Mouse (Mus musculus): Measurements from ENCODE around the gene Tmem8b. TPM values are rescaled to one million over a fixed set of nuclear protein-coding genes. Genes with fewer than 3 reads are reported as not detected.

The Tmem8b gene
- total RNA-seq, 1 experiment from 2014 or later: 0.19 TPM

GRCm38 (mm10) chr4:43738989-43739674, 70.4 kb downstream of the Tmem8b start:
- no peak for ATAC-seq (replicated peaks; ENCODE audit: insufficient number of reproducible peaks, low FRiP score, low TSS enrichment, poor library complexity, severe bottlenecking)

GRCm38 (mm10) chr4:43741526-43741925, 72.8 kb downstream of the Tmem8b start:
- ATAC-seq (replicated peaks; ENCODE audit: insufficient number of reproducible peaks, low FRiP score, low TSS enrichment, poor library complexity, severe bottlenecking): no peak

Other genes with a start within 250 kb of the Tmem8b start
- gene Fam166b, start 239.8 kb upstream of the Tmem8b start, total RNA-seq (2017): 1.1 to 2.8 TPM in 2 of 3 replicates, not detected in the other
- 12.8 to 21.7 TPM (median 12.9 TPM) in 3 replicates for gene Tesk1, start 227.0 kb upstream of the Tmem8b start, total RNA-seq (2017)
- gene Cd72, start 214.3 kb upstream of the Tmem8b start, total RNA-seq (2017): 76.6 to 146 TPM (median 108 TPM) in 3 replicates
- gene Sit1, start 185.2 kb upstream of the Tmem8b start, total RNA-seq (2017): 0.49 to 5.0 TPM (median 0.64 TPM) in 3 replicates
- gene Ccdc107, start 176.1 kb upstream of the Tmem8b start, total RNA-seq (2017): 21.2 to 29.5 TPM (median 29.3 TPM) in 3 replicates
- gene Arhgef39, start 169.3 kb upstream of the Tmem8b start, total RNA-seq (2017): 0.97 to 3.4 TPM (median 2.1 TPM) in 3 replicates
- 0.75 to 1.7 TPM (median 1.0 TPM) in 3 replicates for gene Car9, start 162.0 kb upstream of the Tmem8b start, total RNA-seq (2017)
- 4.7 TPM in 1 of 3 replicates, not detected in the others for gene Tpm2, start 145.2 kb upstream of the Tmem8b start, total RNA-seq (2017)
- gene Creb3, start 106.6 kb upstream of the Tmem8b start, total RNA-seq (2017): 80.3 to 165 TPM (median 108 TPM) in 3 replicates
- 816 to 935 TPM (median 878 TPM) in 3 replicates for gene Tln1, start 106.3 kb upstream of the Tmem8b start, total RNA-seq (2017)
- 17.8 to 28.6 TPM (median 28.5 TPM) in 3 replicates for gene Rgp1, start 90.3 kb upstream of the Tmem8b start, total RNA-seq (2017)
- gene Gba2, start 90.1 kb upstream of the Tmem8b start, total RNA-seq (2017): 9.3 to 22.3 TPM (median 9.7 TPM) in 3 replicates
- gene Msmp, start 84.5 kb upstream of the Tmem8b start, total RNA-seq (2017): 0.48 TPM in 1 of 3 replicates, not detected in the others
- 0.19 to 0.38 TPM in 2 of 3 replicates, not detected in the other for gene Npr2, start 37.0 kb upstream of the Tmem8b start, total RNA-seq (2017)
- not detected in 3 replicates for gene Spag8, start 15.4 kb upstream of the Tmem8b start, total RNA-seq (2017)
- 21.5 to 26.1 TPM (median 25.9 TPM) in 3 replicates for gene Hint2, start 12.5 kb upstream of the Tmem8b start, total RNA-seq (2017)
- 0.68 to 1.0 TPM (median 0.96 TPM) in 3 replicates for gene Fam221b, start 174 bp downstream of the Tmem8b start, total RNA-seq (2017)
- 0.53 TPM in 1 of 3 replicates, not detected in the others for gene Olfr70, start 31.8 kb downstream of the Tmem8b start, total RNA-seq (2017)
- not detected in 3 replicates for gene Olfr71, start 41.3 kb downstream of the Tmem8b start, total RNA-seq (2017)
- gene Hrct1, start 58.2 kb downstream of the Tmem8b start, total RNA-seq (2017): not detected in 3 replicates
- not detected in 3 replicates for gene Spaar, start 61.1 kb downstream of the Tmem8b start, total RNA-seq (2017)
- not detected in 3 replicates for gene Olfr159, start 102.0 kb downstream of the Tmem8b start, total RNA-seq (2017)
- gene Olfr156, start 154.9 kb downstream of the Tmem8b start, total RNA-seq (2017): not detected in 3 replicates
- not detected in 3 replicates for gene Olfr157, start 171.2 kb downstream of the Tmem8b start, total RNA-seq (2017)
- gene Olfr155, start 182.6 kb downstream of the Tmem8b start, total RNA-seq (2017): not detected in 3 replicates
- 0.38 to 6.1 TPM (median 4.6 TPM) in 3 replicates for gene Reck, start 206.6 kb downstream of the Tmem8b start, total RNA-seq (2017)